Mouse (Mus musculus): Measurements from ENCODE around the gene Sel1l2. TPM values are rescaled to one million over a fixed set of nuclear protein-coding genes. Genes with fewer than 3 reads are reported as not detected.
"Not testable (repeated sequence)": the region's sequence is repeated elsewhere in the genome, so short reads cannot be mapped to it uniquely, and the experiment has no call there.

The Sel1l2 gene
- total RNA-seq, 2 experiments from 2014 or later = not detected

- no peak for ATAC-seq (ENCODE audit: poor library complexity, severe bottlenecking)
Observed at GRCm38 (mm10) chr2:140215415-140215814, 174.1 kb downstream of the Sel1l2 start.

- no peak for ATAC-seq (ENCODE audit: poor library complexity, severe bottlenecking)
Observed at GRCm38 (mm10) chr2:140214519-140215027, 174.9 kb downstream of the Sel1l2 start.

GRCm38 (mm10) chr2:140203756-140204155, 185.8 kb downstream of the Sel1l2 start:
- ATAC-seq (ENCODE audit: poor library complexity, severe bottlenecking) = no peak

- ATAC-seq (ENCODE audit: poor library complexity, severe bottlenecking) = no peak
Observed at GRCm38 (mm10) chr2:140202573-140202972, 186.9 kb downstream of the Sel1l2 start.

GRCm38 (mm10) chr2:140200713-140201112, 188.8 kb downstream of the Sel1l2 start:
- ATAC-seq (ENCODE audit: poor library complexity, severe bottlenecking) = no peak

- ATAC-seq (ENCODE audit: poor library complexity, severe bottlenecking) = not testable (repeated sequence)
Observed at GRCm38 (mm10) chr2:140185685-140186210, 203.8 kb downstream of the Sel1l2 start.

Other genes with a start within 250 kb of the Sel1l2 start
- gene Gm17374, start 237.7 kb downstream of the Sel1l2 start, total RNA-seq (2015) = not detected in 2 replicates
- not detected in 2 replicates for gene Gm17374, start 237.7 kb downstream of the Sel1l2 start, total RNA-seq (2017)
- 18.9 and 21.0 TPM in 2 replicates for gene Esf1, start 219.1 kb downstream of the Sel1l2 start, total RNA-seq (2015)
- gene Esf1, start 219.1 kb downstream of the Sel1l2 start, total RNA-seq (2017) = 26.4 and 27.0 TPM in 2 replicates
- gene Ndufaf5, start 219.1 kb downstream of the Sel1l2 start, total RNA-seq (2015) = 11.7 and 12.9 TPM in 2 replicates
- 15.9 and 18.4 TPM in 2 replicates for gene Ndufaf5, start 219.1 kb downstream of the Sel1l2 start, total RNA-seq (2017)
- gene Macrod2, start 5.6 kb upstream of the Sel1l2 start, total RNA-seq (2015) = 0.31 and 2.4 TPM in 2 replicates
- 1.7 and 2.7 TPM in 2 replicates for gene Macrod2, start 5.6 kb upstream of the Sel1l2 start, total RNA-seq (2017)